Mouse (Mus musculus) cortical plate, adult 2 months (tissue): ENCODE data around the gene Nup98.

Source experiments
- CTCF ChIP-seq: fragments of 200-500 bp; IDR thresholded peaks from 2 replicates; pipeline ENCODE4 v1.5.1; 2011; ENCODE audit warnings: mild to moderate bottlenecking, control low read depth, low read length; ENCODE audit not compliant: insufficient read depth; ENCODE audit errors: extremely low read depth
- POLR2A ChIP-seq: fragments of 200-500 bp; IDR thresholded peaks from 2 replicates; pipeline ENCODE4 v1.6.1; 2011; ENCODE audit warnings: mild to moderate bottlenecking, low read length, control low read depth; ENCODE audit not compliant: insufficient read depth; ENCODE audit errors: extremely low read depth

DNA sequence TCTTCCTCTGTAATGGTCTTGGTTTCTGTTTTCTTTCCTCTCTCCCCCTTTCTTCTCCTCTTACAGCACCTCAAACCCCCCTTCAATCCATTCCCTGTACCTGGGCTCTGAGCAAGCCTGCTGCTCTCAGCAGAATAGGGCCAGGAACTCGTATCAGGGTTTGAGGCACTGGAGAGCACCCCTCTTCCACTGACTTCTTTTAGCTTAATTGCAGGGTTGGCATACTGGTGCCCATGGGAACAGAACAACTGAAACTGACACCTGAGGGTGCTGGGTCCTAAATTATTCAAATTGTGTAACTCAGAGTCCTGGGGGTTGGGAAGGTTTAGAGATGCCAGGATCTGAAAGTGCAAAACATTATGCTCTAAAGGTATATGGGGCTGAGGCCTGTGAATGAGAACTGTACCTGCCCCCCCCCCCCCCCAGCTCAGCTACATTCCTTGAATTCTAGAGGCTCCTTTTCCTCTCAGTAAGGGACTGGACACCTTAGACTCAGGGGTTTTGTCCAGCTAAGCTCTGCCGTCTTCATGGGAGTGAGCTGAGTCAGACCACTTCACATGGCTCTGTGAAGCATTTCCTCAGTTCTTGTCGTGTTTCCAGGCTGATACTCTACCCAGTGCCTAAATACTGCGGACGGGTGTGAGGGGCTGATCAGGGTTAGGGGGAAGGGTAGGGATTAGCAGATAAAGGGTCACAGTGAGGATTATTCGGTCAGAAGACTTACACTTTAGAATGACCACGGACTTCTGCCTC is 93.2 kb downstream of the Nup98 start, which contains the start of gene Chrna10:
- TF ChIP-seq POLR2A (no peak), CTCF (no peak)
